Mouse (Mus musculus): ENCODE measurements around the gene Dtx4.

DNA sequence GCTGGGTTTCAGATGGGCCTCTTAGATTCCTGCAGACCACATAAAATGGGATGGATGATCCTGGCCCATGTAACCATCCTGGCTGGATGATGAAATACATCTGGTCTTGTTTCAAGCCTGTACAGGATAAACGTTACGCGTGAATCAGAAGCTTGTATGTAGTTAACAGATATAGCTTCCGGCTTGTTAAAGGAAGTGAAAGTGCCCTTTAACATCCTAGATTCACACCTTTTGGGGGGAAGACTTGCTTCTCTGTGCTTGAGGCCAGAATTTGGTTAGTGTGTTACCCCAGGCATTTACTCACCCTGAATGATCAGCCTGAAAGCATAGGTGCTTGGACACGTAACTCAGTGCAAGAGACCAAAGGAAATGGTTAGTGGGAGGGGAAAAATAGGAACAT is 74.2 kb downstream of the Dtx4 start:
- no peak for TF ChIP-seq GATA1 (IDR thresholded peaks at IDR 0.05; ENCODE audit: low read length)
- TF ChIP-seq TAL1 (IDR thresholded peaks at IDR 0.05; ENCODE audit: low read length): no peak
